Mouse (Mus musculus): ENCODE data around the gene Skap1. TPM values are rescaled to one million over a fixed set of nuclear protein-coding genes. Genes with fewer than 3 reads are reported as not detected.

Skap1 gene
- polyA plus RNA-seq, 1 experiment from 2014 or later: 15.2 TPM

- no peaks in the 10 kb centered on the region for H3K27me3 ChIP-seq (ENCODE audit: control insufficient read depth, insufficient read depth, low read length)
- H3K36me3 ChIP-seq (ENCODE audit: control insufficient read depth, insufficient read depth, low read length): no peaks in the 10 kb centered on the region
- no peak overlapping the region for H3K27ac ChIP-seq (ENCODE audit: low read depth, low read length)
- H3K9ac ChIP-seq (ENCODE audit: low read depth, low read length): no peak overlapping the region
- no peaks in the 10 kb centered on the region for H3K9me3 ChIP-seq (ENCODE audit: control insufficient read depth, low read length)
- no peak for ATAC-seq (ENCODE audit: low FRiP score, low TSS enrichment)
- H3K4me2 ChIP-seq (replicated peaks; ENCODE audit: low read depth, low read length): no peak overlapping the region
- 42% methylated on average over 12 of the region's 12 CpGs for WGBS
- no peak overlapping the region for H3K4me3 ChIP-seq (ENCODE audit: low read length)
- peaks cover 2% of the 10 kb centered on the region for H3K4me1 ChIP-seq (ENCODE audit: control insufficient read depth, insufficient read depth, low read length)
Measured at GRCm38 (mm10) chr11:96456508-96457305, 7.7 kb upstream of the Skap1 start.

GRCm38 (mm10) chr11:96461766-96462165 is 2.6 kb upstream of the Skap1 start:
- H3K9me3 ChIP-seq (ENCODE audit: control insufficient read depth, low read length): no peaks in the 10 kb centered on the region
- peaks cover 13% of the 10 kb centered on the region; the same call in 1 of the 2 replicates for H3K27me3 ChIP-seq (ENCODE audit: control insufficient read depth, insufficient read depth, low read length)
- no peak overlapping the region for H3K9ac ChIP-seq (ENCODE audit: low read depth, low read length)
- H3K4me2 ChIP-seq (replicated peaks; ENCODE audit: low read depth, low read length): no peak overlapping the region
- H3K27ac ChIP-seq (ENCODE audit: low read depth, low read length): no peak overlapping the region
- H3K4me1 ChIP-seq (ENCODE audit: control insufficient read depth, insufficient read depth, low read length): peaks cover 15% of the 10 kb centered on the region
- no peak for ATAC-seq (ENCODE audit: low FRiP score, low TSS enrichment)
- H3K36me3 ChIP-seq (ENCODE audit: control insufficient read depth, insufficient read depth, low read length): no peaks in the 10 kb centered on the region
- H3K4me3 ChIP-seq (ENCODE audit: low read length): no peak overlapping the region
- 58% methylated on average over 4 of the region's 4 CpGs for WGBS

- 12% methylated on average over 9 of the region's 9 CpGs for WGBS
- Histone ChIP-seq H3K27me3 (ENCODE audit: control insufficient read depth, insufficient read depth, low read length) (peaks cover 13% of the 10 kb centered on the region; the same call in 1 of the 2 replicates), H3K9me3 (ENCODE audit: control insufficient read depth, low read length) (no peaks in the 10 kb centered on the region), H3K4me3 (ENCODE audit: low read length) (no peak overlapping the region), H3K4me2 (replicated peaks; ENCODE audit: low read depth, low read length) (no peak overlapping the region), H3K36me3 (ENCODE audit: control insufficient read depth, insufficient read depth, low read length) (no peaks in the 10 kb centered on the region), H3K27ac (ENCODE audit: low read depth, low read length) (no peak overlapping the region), H3K9ac (ENCODE audit: low read depth, low read length) (no peak overlapping the region), H3K4me1 (ENCODE audit: control insufficient read depth, insufficient read depth, low read length) (peaks cover 15% of the 10 kb centered on the region)
- ATAC-seq (ENCODE audit: low FRiP score, low TSS enrichment): peak; percentile 63
Measured at GRCm38 (mm10) chr11:96462191-96462752, 2.1 kb upstream of the Skap1 start.

GRCm38 (mm10) chr11:96464716-96465060 is 295 bp downstream of the Skap1 start:
- H3K27me3 ChIP-seq (ENCODE audit: control insufficient read depth, insufficient read depth, low read length): peaks cover 13% of the 10 kb centered on the region; the same call in 1 of the 2 replicates
- H3K4me3 ChIP-seq (ENCODE audit: low read length): peak overlapping the region; percentile 38
- H3K4me2 ChIP-seq (replicated peaks; ENCODE audit: low read depth, low read length): peak overlapping the region; percentile 70
- H3K9ac ChIP-seq (ENCODE audit: low read depth, low read length): peak overlapping the region; percentile 50; the same call in 1 of the 2 replicates
- no peaks in the 10 kb centered on the region for H3K9me3 ChIP-seq (ENCODE audit: control insufficient read depth, low read length)
- no peak overlapping the region for H3K27ac ChIP-seq (ENCODE audit: low read depth, low read length)
- no peaks in the 10 kb centered on the region for H3K36me3 ChIP-seq (ENCODE audit: control insufficient read depth, insufficient read depth, low read length)
- WGBS: 19% methylated on average over 5 of the region's 5 CpGs
- ATAC-seq (ENCODE audit: low FRiP score, low TSS enrichment): 0 out of 2 replicates have a peak, but pooled peaks have one; percentile 34
- peaks cover 15% of the 10 kb centered on the region for H3K4me1 ChIP-seq (ENCODE audit: control insufficient read depth, insufficient read depth, low read length)

GRCm38 (mm10) chr11:96465426-96466056 is 1.1 kb downstream of the Skap1 start:
- Histone ChIP-seq H3K27ac (ENCODE audit: low read depth, low read length) (no peak overlapping the region), H3K4me1 (ENCODE audit: control insufficient read depth, insufficient read depth, low read length) (peaks cover 15% of the 10 kb centered on the region), H3K27me3 (ENCODE audit: control insufficient read depth, insufficient read depth, low read length) (peaks cover 13% of the 10 kb centered on the region; the same call in 1 of the 2 replicates), H3K36me3 (ENCODE audit: control insufficient read depth, insufficient read depth, low read length) (no peaks in the 10 kb centered on the region), H3K9ac (ENCODE audit: low read depth, low read length) (no peak overlapping the region), H3K4me2 (replicated peaks; ENCODE audit: low read depth, low read length) (no peak overlapping the region), H3K9me3 (ENCODE audit: control insufficient read depth, low read length) (no peaks in the 10 kb centered on the region), H3K4me3 (ENCODE audit: low read length) (no peak overlapping the region)
- WGBS: 85% methylated on average over 10 of the region's 10 CpGs
- ATAC-seq (ENCODE audit: low FRiP score, low TSS enrichment): no peak

- Histone ChIP-seq H3K36me3 (ENCODE audit: control insufficient read depth, insufficient read depth, low read length) (no peaks in the 10 kb centered on the region), H3K9ac (ENCODE audit: low read depth, low read length) (no peak overlapping the region), H3K27ac (ENCODE audit: low read depth, low read length) (no peak overlapping the region), H3K4me3 (ENCODE audit: low read length) (no peak overlapping the region), H3K4me1 (ENCODE audit: control insufficient read depth, insufficient read depth, low read length) (peaks cover 15% of the 10 kb centered on the region), H3K9me3 (ENCODE audit: control insufficient read depth, low read length) (no peaks in the 10 kb centered on the region), H3K4me2 (replicated peaks; ENCODE audit: low read depth, low read length) (no peak overlapping the region), H3K27me3 (ENCODE audit: control insufficient read depth, insufficient read depth, low read length) (peaks cover 13% of the 10 kb centered on the region; the same call in 1 of the 2 replicates)
- 39% methylated on average over 7 of the region's 7 CpGs for WGBS
- no peak for ATAC-seq (ENCODE audit: low FRiP score, low TSS enrichment)
Measured at GRCm38 (mm10) chr11:96466382-96466781, 2.0 kb downstream of the Skap1 start.

GRCm38 (mm10) chr11:96466987-96467386 is 2.6 kb downstream of the Skap1 start:
- H3K9me3 ChIP-seq (ENCODE audit: control insufficient read depth, low read length): no peaks in the 10 kb centered on the region
- no peaks in the 10 kb centered on the region for H3K36me3 ChIP-seq (ENCODE audit: control insufficient read depth, insufficient read depth, low read length)
- H3K4me2 ChIP-seq (replicated peaks; ENCODE audit: low read depth, low read length): no peak overlapping the region
- ATAC-seq (ENCODE audit: low FRiP score, low TSS enrichment): no peak
- 32% methylated on average over 7 of the region's 7 CpGs for WGBS
- peaks cover 13% of the 10 kb centered on the region; the same call in 1 of the 2 replicates for H3K27me3 ChIP-seq (ENCODE audit: control insufficient read depth, insufficient read depth, low read length)
- no peak overlapping the region for H3K4me3 ChIP-seq (ENCODE audit: low read length)
- H3K9ac ChIP-seq (ENCODE audit: low read depth, low read length): no peak overlapping the region
- peaks cover 11% of the 10 kb centered on the region for H3K4me1 ChIP-seq (ENCODE audit: control insufficient read depth, insufficient read depth, low read length)
- no peak overlapping the region for H3K27ac ChIP-seq (ENCODE audit: low read depth, low read length)

GRCm38 (mm10) chr11:96468048-96468745 is 3.8 kb downstream of the Skap1 start:
- 0 out of 2 replicates have a peak, but pooled peaks cover 4% of the 10 kb centered on the region for H3K4me1 ChIP-seq (ENCODE audit: control insufficient read depth, insufficient read depth, low read length)
- H3K36me3 ChIP-seq (ENCODE audit: control insufficient read depth, insufficient read depth, low read length): no peaks in the 10 kb centered on the region
- no peak overlapping the region for H3K4me3 ChIP-seq (ENCODE audit: low read length)
- H3K9me3 ChIP-seq (ENCODE audit: control insufficient read depth, low read length): no peaks in the 10 kb centered on the region
- H3K4me2 ChIP-seq (replicated peaks; ENCODE audit: low read depth, low read length): no peak overlapping the region
- no peak for ATAC-seq (ENCODE audit: low FRiP score, low TSS enrichment)
- WGBS: 74% methylated on average over 9 of the region's 9 CpGs
- H3K27me3 ChIP-seq (ENCODE audit: control insufficient read depth, insufficient read depth, low read length): peaks cover 13% of the 10 kb centered on the region; the same call in 1 of the 2 replicates
- H3K9ac ChIP-seq (ENCODE audit: low read depth, low read length): no peak overlapping the region
- no peak overlapping the region for H3K27ac ChIP-seq (ENCODE audit: low read depth, low read length)
